Mouse (Mus musculus) effector memory CD4-positive, alpha-beta T cell, adult 7 months (primary cell): ENCODE measurements around the gene U90926. TPM values are rescaled to one million over a fixed set of nuclear protein-coding genes. Genes with fewer than 3 reads are reported as not detected.

Experiments
- polyA plus RNA-seq: library from polyadenylated mRNA; unstranded; fragments of 100-300 nt; shearing (Covaris generic); gene quantifications from one replicate; pipeline ENCODE4 v1.2.1, GENCODE M21; 2017

The U90926 gene
- polyA plus RNA-seq = not detected

DNA sequence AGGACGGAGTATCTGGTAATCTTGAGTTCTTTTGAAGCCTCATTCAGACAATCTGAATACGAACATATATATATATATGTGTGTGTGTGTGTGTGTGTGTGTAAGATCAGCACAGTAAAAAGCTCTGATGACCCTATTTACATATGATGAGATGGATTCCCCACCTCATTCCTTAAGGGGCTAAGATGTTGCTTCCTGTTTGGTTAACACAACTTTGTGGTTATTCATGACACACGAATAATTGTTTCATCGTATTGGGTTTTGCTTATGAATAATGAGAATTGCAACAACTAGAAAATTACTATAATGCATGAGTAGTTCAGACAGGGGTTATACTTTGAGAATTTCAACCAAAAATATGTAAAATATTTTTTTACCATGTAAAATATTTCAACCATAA, at the start of gene U90926:
Gene U90926, minus strand, starts transcription at position 101 of the 400 bp plus-strand sequence.

DNA sequence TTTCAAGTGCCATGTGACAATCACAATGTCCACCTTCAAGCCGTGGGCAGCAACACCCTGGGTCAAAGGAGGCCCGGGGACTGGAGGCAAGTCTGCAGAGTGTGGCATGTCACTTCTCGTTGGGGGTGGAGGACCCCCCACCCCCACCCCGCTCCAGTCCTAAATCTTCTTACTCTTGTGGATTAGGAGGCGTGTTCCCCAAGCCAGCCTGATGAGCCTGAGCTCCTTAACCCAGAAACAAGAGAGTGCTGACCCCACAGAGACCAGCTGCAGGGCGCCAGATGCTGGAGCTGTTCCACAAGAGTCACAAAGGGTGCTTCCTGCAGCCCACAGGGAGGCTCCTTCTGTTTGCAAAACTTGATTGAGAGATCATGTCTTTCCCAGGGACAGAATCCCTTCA, 41.0 kb upstream of the U90926 start, which contains the start of gene Ppef2:
Gene Ppef2, minus strand, starts transcription at position 61 of the 400 bp plus-strand sequence.

Other genes with a start within 250 kb of the U90926 start
- not detected for gene Odaph, start 227.9 kb downstream of the U90926 start, polyA plus RNA-seq
- gene Cdkl2, start 171.5 kb downstream of the U90926 start, polyA plus RNA-seq = 3.8 TPM
- gene G3bp2, start 131.7 kb downstream of the U90926 start, polyA plus RNA-seq = 191 TPM
- gene Uso1, start 77.5 kb downstream of the U90926 start, polyA plus RNA-seq = 44.1 TPM
- 0.17 TPM for gene Ppef2, start 40.9 kb upstream of the U90926 start, polyA plus RNA-seq
- gene Naaa, start 62.8 kb upstream of the U90926 start, polyA plus RNA-seq = 15.2 TPM
- 51.3 TPM for gene Sdad1, start 95.1 kb upstream of the U90926 start, polyA plus RNA-seq
- not detected for gene Cxcl9, start 112.7 kb upstream of the U90926 start, polyA plus RNA-seq
- gene Art3, start 116.4 kb upstream of the U90926 start, polyA plus RNA-seq = 2.8 TPM
- 88.8 TPM for gene Cxcl10, start 133.5 kb upstream of the U90926 start, polyA plus RNA-seq
- gene Nup54, start 219.8 kb upstream of the U90926 start, polyA plus RNA-seq = 44.4 TPM